Mouse (Mus musculus): Measurements from ENCODE around the gene Fibp. TPM values are rescaled to one million over a fixed set of nuclear protein-coding genes. Genes with fewer than 3 reads are reported as not detected.

The Fibp gene
- polyA plus RNA-seq, 1 experiment from 2014 or later: 122 TPM

DNA sequence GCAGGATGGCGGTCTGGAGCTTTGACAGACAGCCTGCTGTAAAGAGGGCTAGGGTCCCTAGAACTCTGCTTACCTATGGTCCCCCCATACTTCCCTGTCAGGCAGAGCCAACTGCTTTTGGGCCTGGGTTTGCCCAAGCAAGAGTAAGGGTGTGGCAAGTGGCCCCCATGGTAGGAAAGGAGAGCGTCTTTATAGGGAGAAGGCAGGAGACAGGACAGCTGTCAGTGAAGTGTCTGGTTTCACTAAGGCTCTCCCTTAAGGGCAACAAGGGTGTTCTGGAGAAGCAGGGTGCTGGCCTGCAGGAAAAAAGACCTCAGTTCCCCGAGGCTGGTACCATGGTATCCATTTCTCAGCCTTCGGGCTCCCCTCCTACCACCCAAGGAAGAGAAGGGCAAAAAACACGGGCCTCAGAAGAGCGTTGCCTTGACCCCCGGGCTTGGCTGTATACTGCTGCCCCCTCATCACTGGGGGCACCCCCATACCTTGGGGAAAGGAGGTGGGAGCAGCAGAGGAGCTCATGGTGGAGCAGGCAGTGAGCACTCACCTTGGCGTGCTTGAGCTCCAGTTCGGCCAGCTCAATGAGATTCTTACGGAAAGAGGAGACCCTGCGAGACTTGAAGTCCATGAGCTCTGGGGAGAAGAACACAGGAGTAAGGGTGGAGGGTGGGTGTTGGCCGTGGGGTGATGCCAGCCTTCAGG lies 35.1 kb downstream of the Fibp start:
- no peak for ATAC-seq (ENCODE audit: low FRiP score)
- Histone ChIP-seq H3K9me3 (no peaks in the 10 kb centered on the region), H3K4me1 (peaks cover 16% of the 10 kb centered on the region), H3K36me3 (replicated peaks) (peaks cover 61% of the 10 kb centered on the region), H3K9ac (no peak overlapping the region), H3K27me3 (no peaks in the 10 kb centered on the region), H3K27ac (0 out of 2 replicates have a peak overlapping the region, but pooled peaks have one; percentile 6), H3K4me3 (replicated peaks) (no peak overlapping the region), H3K4me2 (no peak overlapping the region)
- 86% methylated on average over 12 of the region's 12 CpGs for WGBS

DNA sequence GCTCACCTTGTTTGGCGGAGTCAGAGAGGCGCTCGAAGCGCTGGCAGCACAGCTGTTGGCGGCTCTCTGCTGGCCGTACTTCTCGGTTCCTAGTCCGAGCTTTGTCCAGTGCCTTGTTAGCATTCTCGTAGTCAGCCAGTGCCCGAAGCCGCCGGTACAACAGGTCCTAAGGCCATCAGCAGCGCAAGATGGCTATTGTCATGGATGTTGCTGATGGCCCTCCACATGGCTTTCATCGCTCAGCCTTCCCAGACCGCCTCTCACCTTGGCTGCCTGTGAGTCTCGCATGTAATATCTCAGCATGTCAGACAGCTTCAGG lies 35.6 kb downstream of the Fibp start:
- Histone ChIP-seq H3K9ac (no peak overlapping the region), H3K4me1 (peaks cover 16% of the 10 kb centered on the region), H3K36me3 (replicated peaks) (peaks cover 61% of the 10 kb centered on the region), H3K9me3 (no peaks in the 10 kb centered on the region), H3K27me3 (no peaks in the 10 kb centered on the region), H3K27ac (no peak overlapping the region), H3K4me2 (no peak overlapping the region), H3K4me3 (replicated peaks) (no peak overlapping the region)
- ATAC-seq (ENCODE audit: low FRiP score): no peak
- 89% methylated on average over 16 of the region's 16 CpGs for WGBS

DNA sequence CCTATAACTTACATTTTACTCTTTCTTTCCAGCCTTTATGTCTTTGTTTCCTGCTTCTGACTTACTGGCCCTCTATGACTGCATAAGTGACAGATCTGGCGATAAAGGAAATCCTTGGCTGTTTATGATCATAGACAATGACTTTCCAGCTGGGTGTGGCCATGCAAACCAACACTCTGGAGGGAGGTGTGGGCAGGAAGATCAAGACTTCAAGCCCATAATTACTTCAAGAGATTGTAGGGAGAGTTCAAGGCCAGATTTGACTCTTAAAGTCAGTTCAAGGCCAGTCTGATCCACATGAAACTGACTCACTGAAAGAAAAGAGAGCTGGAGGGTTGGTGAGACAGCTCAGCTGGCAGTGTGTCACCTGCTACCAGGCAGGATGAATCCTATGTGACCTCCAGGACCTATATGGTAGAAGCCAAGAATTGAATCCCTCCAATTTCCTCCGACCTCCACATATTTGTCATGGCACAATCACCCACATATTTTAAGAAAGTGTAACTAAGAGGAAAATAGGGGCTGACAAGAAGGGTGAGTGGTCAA lies 40.0 kb downstream of the Fibp start:
- H3K27me3 ChIP-seq: no peaks in the 10 kb centered on the region
- no peak for ATAC-seq (ENCODE audit: low FRiP score)
- H3K36me3 ChIP-seq (replicated peaks): peaks cover 39% of the 10 kb centered on the region
- H3K9me3 ChIP-seq: no peaks in the 10 kb centered on the region
- H3K4me2 ChIP-seq: no peak overlapping the region
- H3K9ac ChIP-seq: no peak overlapping the region
- no peaks in the 10 kb centered on the region for H3K4me1 ChIP-seq
- H3K27ac ChIP-seq: no peak overlapping the region
- WGBS: 90% methylated on average over 2 of the region's 2 CpGs
- no peak overlapping the region for H3K4me3 ChIP-seq (replicated peaks)

DNA sequence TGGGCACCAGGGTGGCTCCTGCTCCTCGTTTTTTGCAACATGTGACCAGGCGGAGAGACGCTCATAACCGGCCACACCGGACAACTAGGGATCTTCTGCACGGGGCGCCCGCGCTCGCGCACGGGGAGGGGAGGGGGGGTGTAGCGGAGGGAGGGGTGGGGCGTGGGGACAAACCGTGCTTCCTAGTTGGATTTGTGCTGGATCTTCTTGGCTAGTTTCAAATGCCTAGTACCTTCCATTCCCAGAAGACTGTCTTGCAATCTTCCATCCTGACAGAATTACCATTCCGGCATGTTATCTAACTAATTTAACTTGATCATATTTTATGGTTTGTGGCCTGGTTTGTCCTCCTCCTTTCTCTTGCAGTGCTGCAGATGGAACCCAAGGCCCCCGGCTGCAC lies 43.3 kb downstream of the Fibp start, which contains the start of gene 1700020D05Rik:
Gene 1700020D05Rik, minus strand, starts transcription at position 101 of the 400 bp plus-strand sequence.
- Histone ChIP-seq H3K4me2 (no peak within 1 kb of the TSS), H3K36me3 (replicated peaks) (peaks cover 9% of the 10 kb centered on the region; the same call in 1 of the 2 replicates), H3K9ac (no peak within 1 kb of the TSS), H3K9me3 (no peaks in the 10 kb centered on the region), H3K4me1 (no peaks in the 10 kb centered on the region), H3K27ac (no peak within 1 kb of the TSS), H3K4me3 (replicated peaks) (no peak within 1 kb of the TSS), H3K27me3 (no peaks in the 10 kb centered on the region)
- 52% methylated on average over 17 of the region's 17 CpGs for WGBS
- no peak for ATAC-seq (ENCODE audit: low FRiP score)

DNA sequence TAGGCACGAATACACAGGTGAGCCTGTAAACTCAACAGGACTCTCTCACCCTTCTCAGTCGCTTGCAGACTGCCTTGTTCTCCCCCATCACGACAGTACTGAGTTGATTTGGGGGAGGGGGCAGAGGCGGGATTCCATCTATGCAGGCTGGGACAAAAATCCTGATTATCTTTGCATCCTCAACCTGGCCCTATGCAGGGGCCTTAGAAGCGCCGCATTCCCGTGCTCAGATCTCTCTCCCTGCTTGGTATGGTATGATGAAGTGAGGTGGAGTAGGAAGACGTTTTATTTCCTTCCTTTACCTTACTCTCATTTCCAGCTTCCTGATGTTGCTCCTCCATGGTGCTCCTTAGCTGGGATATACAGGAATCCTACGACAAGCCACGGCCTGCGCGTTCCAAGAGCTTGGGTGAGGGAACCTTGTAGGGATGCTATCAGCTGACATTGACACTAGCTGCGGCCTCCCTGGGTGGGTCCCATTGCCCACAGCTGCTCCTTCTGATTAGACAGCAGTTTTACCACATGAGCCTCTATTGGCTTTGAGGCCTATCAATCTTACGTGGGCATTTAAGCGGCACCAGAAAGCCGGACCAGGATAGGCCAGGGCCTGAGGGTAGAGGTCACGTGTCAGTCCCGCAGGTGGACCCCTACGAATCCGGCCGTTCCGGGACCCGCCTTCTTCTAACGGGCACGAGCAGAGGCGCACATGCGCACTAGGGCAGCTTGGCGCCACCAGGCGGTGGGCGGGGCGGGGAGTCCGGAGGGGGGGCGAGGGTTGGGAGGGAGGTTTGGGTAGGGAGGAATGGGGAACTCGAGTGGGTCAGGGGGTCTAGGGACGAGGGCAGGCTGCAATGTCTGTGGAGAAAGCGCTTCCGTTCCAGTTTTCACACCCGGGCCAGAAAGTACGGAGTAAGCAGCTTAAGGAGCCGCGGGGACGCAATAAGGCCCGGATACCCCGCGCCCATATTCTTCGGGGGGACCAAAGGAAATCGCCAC lies 49.9 kb downstream of the Fibp start, which contains the start of gene Snx32:
Gene Snx32, minus strand, starts transcription at position 508 of the 996 bp plus-strand sequence.
- ATAC-seq (ENCODE audit: low FRiP score): peak; percentile 100
- no peaks in the 10 kb centered on the region for H3K9me3 ChIP-seq
- 3% methylated on average over 47 of the region's 47 CpGs for WGBS
- H3K27ac ChIP-seq: peak within 1 kb of the TSS; percentile 56
- no peaks in the 10 kb centered on the region for H3K36me3 ChIP-seq (replicated peaks)
- H3K9ac ChIP-seq: peak within 1 kb of the TSS; percentile 56
- H3K27me3 ChIP-seq: no peaks in the 10 kb centered on the region
- H3K4me1 ChIP-seq: peaks cover 22% of the 10 kb centered on the region
- H3K4me2 ChIP-seq: peak within 1 kb of the TSS; percentile 67
- peak within 1 kb of the TSS; percentile 45 for H3K4me3 ChIP-seq (replicated peaks)

DNA sequence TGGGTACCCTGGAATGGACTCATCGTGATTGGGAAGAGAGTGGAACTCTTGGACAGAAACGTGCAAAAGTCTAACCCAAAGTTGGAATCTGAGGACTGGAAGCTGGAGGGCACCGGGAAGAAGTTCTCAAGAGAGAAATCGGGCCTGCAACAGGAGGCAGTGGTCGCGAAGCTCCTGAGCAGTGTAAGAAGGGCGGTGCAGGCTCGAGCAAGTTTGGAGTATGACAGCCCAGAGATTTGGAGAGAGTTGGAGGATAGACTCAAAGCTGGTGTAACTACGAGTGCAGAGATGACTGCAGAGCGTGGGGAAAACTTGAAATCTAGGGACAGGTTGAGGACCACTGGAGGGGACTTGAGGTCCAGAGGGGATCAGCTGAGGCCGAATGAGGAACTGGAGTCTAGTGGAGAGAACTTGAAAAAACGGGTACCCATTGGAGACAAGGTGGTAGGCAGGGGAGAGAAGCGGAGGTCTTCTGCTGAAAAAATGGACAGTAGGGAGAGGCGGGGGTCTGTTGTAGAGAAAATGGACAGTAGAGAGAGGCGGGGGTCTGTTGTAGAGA lies 50.7 kb downstream of the Fibp start:
- no peak for ATAC-seq (ENCODE audit: low FRiP score)
- H3K4me2 ChIP-seq: peak overlapping the region; percentile 67
- 55% methylated on average over 15 of the region's 15 CpGs for WGBS
- H3K27me3 ChIP-seq: no peaks in the 10 kb centered on the region
- peak overlapping the region; percentile 51 for H3K9ac ChIP-seq
- H3K36me3 ChIP-seq (replicated peaks): no peaks in the 10 kb centered on the region
- peaks cover 22% of the 10 kb centered on the region for H3K4me1 ChIP-seq
- peak overlapping the region; percentile 45 for H3K4me3 ChIP-seq (replicated peaks)
- no peaks in the 10 kb centered on the region for H3K9me3 ChIP-seq
- H3K27ac ChIP-seq: no peak overlapping the region

DNA sequence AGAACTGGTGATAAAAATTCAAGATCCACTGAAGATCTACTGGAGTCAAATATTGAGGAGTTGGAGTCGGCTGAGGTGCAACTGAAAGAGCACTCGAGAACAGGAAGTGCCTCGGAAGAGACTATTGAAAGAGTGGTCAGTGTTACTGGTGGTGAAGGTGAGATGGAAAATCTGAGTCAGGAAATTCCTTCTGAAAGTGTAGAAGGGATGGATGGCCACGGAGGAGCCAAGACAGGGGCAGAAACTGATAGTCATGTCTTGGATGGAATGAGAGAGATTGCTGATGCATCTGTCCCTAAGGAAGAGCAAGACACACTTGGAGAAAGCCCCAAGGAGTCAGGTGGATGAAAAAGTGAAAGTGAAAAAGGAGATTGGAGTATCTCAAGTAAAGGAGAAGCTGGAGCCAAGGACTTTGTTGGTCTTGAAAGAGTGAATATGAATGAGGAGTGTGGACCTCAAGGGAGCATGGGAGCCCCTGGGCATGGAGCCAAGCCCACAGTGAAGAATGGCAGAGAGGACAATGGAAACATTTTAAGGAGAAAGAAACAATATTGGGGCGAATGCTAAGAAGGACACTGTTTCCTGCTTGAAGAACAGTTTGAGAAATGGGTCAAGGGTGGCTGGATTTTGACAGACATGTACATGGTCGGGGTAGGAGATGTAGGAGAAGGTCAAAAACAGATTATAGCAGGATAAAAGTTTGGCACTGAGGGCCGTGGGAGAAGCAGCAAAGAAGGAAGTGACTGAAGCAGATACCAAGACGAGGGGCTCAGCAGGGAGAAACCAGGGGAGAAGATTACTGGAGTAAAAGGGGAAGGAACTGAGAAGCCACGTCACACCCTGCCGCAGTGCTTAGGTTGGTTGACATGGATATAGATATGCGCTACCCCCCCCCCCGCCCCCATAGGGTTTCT lies 51.9 kb downstream of the Fibp start:
- Histone ChIP-seq H3K9me3 (no peaks in the 10 kb centered on the region), H3K27me3 (no peaks in the 10 kb centered on the region), H3K4me3 (replicated peaks) (no peak overlapping the region), H3K9ac (no peak overlapping the region), H3K36me3 (replicated peaks) (no peaks in the 10 kb centered on the region), H3K4me1 (peaks cover 22% of the 10 kb centered on the region), H3K4me2 (no peak overlapping the region), H3K27ac (no peak overlapping the region)
- no peak for ATAC-seq (ENCODE audit: low FRiP score)
- WGBS: 83% methylated on average over 12 of the region's 12 CpGs

DNA sequence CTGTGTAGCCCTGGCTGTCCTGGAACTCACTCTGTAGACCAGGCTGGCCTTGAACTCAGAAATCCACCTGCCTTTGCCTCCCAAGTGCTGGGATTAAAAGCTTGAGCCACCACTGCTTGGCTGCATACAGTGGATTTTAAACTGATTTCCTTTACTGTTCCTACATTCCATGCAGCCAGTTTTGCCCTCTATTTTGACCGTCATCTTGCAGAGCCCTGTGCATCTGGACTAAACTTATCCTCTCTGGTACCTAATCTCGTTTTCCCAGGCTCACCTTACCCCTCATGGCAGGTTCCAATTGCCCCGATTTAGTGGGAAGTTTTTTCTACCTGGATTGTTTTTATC lies 52.6 kb downstream of the Fibp start:
- H3K27me3 ChIP-seq: no peaks in the 10 kb centered on the region
- no peaks in the 10 kb centered on the region for H3K9me3 ChIP-seq

More for the DNA sequence above, 52.6 kb downstream of the Fibp start:
- no peak for ATAC-seq (ENCODE audit: low FRiP score)
- Histone ChIP-seq H3K36me3 (replicated peaks) (no peaks in the 10 kb centered on the region), H3K4me2 (no peak overlapping the region), H3K4me1 (peaks cover 22% of the 10 kb centered on the region), H3K9ac (no peak overlapping the region), H3K4me3 (replicated peaks) (no peak overlapping the region), H3K27ac (no peak overlapping the region)
- 91% methylated on average over 3 of the region's 3 CpGs for WGBS

Other genes with a start within 250 kb of the Fibp start
- 29.4 and 30.9 TPM in 2 replicates for gene Pacs1, start 187.5 kb upstream of the Fibp start, polyA plus RNA-seq (2016; fragmentation: Nextera tagmentation; extraction: Ambion mirVana)
- gene Sf3b2, start 165.2 kb upstream of the Fibp start, polyA plus RNA-seq (2016; fragmentation: Nextera tagmentation; extraction: Ambion mirVana): 415 and 417 TPM in 2 replicates
- 17.5 and 21.8 TPM in 2 replicates for gene Gal3st3, start 162.3 kb upstream of the Fibp start, polyA plus RNA-seq (2016; fragmentation: Nextera tagmentation; extraction: Ambion mirVana)
- gene Catsper1, start 124.9 kb upstream of the Fibp start, polyA plus RNA-seq (2016; fragmentation: Nextera tagmentation; extraction: Ambion mirVana): not detected in 2 replicates
- gene Cst6, start 111.0 kb upstream of the Fibp start, polyA plus RNA-seq (2016; fragmentation: Nextera tagmentation; extraction: Ambion mirVana): 0.66 and 0.67 TPM in 2 replicates
- 75.7 and 78.3 TPM in 2 replicates for gene Eif1ad, start 93.9 kb upstream of the Fibp start, polyA plus RNA-seq (2016; fragmentation: Nextera tagmentation; extraction: Ambion mirVana)
- gene Banf1, start 93.4 kb upstream of the Fibp start, polyA plus RNA-seq (2016; fragmentation: Nextera tagmentation; extraction: Ambion mirVana): 416 and 423 TPM in 2 replicates
- 113 and 125 TPM in 2 replicates for gene Sart1, start 71.9 kb upstream of the Fibp start, polyA plus RNA-seq (2016; fragmentation: Nextera tagmentation; extraction: Ambion mirVana)
- not detected in 2 replicates for gene Tsga10ip, start 58.1 kb upstream of the Fibp start, polyA plus RNA-seq (2016; fragmentation: Nextera tagmentation; extraction: Ambion mirVana)
- 257 and 260 TPM in 2 replicates for gene Drap1, start 35.6 kb upstream of the Fibp start, polyA plus RNA-seq (2016; fragmentation: Nextera tagmentation; extraction: Ambion mirVana)
- 48.3 and 50.8 TPM in 2 replicates for gene AI837181, start 35.5 kb upstream of the Fibp start, polyA plus RNA-seq (2016; fragmentation: Nextera tagmentation; extraction: Ambion mirVana)
- gene Fosl1, start 13.1 kb upstream of the Fibp start, polyA plus RNA-seq (2016; fragmentation: Nextera tagmentation; extraction: Ambion mirVana): not detected in 2 replicates
- gene Ccdc85b, start 2.7 kb upstream of the Fibp start, polyA plus RNA-seq (2016; fragmentation: Nextera tagmentation; extraction: Ambion mirVana): 8.0 and 9.0 TPM in 2 replicates
- 3.1 and 3.7 TPM in 2 replicates for gene Ctsw, start 7.9 kb downstream of the Fibp start, polyA plus RNA-seq (2016; fragmentation: Nextera tagmentation; extraction: Ambion mirVana)
- gene Efemp2, start 13.3 kb downstream of the Fibp start, polyA plus RNA-seq (2016; fragmentation: Nextera tagmentation; extraction: Ambion mirVana): 40.2 and 41.9 TPM in 2 replicates
- gene Mus81, start 27.8 kb downstream of the Fibp start, polyA plus RNA-seq (2016; fragmentation: Nextera tagmentation; extraction: Ambion mirVana): 40.6 and 42.7 TPM in 2 replicates
- gene Cfl1, start 29.8 kb downstream of the Fibp start, polyA plus RNA-seq (2016; fragmentation: Nextera tagmentation; extraction: Ambion mirVana): 3,168 and 3,195 TPM in 2 replicates
- gene 1700020D05Rik, start 43.2 kb downstream of the Fibp start, polyA plus RNA-seq (2016; fragmentation: Nextera tagmentation; extraction: Ambion mirVana): 0.26 TPM in 1 of 2 replicates, not detected in the other
- gene Snx32, start 49.9 kb downstream of the Fibp start, polyA plus RNA-seq (2016; fragmentation: Nextera tagmentation; extraction: Ambion mirVana): 29.3 and 29.5 TPM in 2 replicates
- 0.22 and 0.27 TPM in 2 replicates for gene Ovol1, start 100.0 kb downstream of the Fibp start, polyA plus RNA-seq (2016; fragmentation: Nextera tagmentation; extraction: Ambion mirVana)
- gene Ap5b1, start 107.4 kb downstream of the Fibp start, polyA plus RNA-seq (2016; fragmentation: Nextera tagmentation; extraction: Ambion mirVana): 1.6 TPM in 2 replicates
- gene Rnaseh2c, start 141.3 kb downstream of the Fibp start, polyA plus RNA-seq (2016; fragmentation: Nextera tagmentation; extraction: Ambion mirVana): 162 and 191 TPM in 2 replicates
- gene Kat5, start 149.6 kb downstream of the Fibp start, polyA plus RNA-seq (2016; fragmentation: Nextera tagmentation; extraction: Ambion mirVana): 65.7 and 77.2 TPM in 2 replicates
- 34.1 and 36.9 TPM in 2 replicates for gene Rela, start 176.9 kb downstream of the Fibp start, polyA plus RNA-seq (2016; fragmentation: Nextera tagmentation; extraction: Ambion mirVana)
- gene Sipa1, start 203.1 kb downstream of the Fibp start, polyA plus RNA-seq (2016; fragmentation: Nextera tagmentation; extraction: Ambion mirVana): 16.3 and 16.8 TPM in 2 replicates
- 19.2 and 22.2 TPM in 2 replicates for gene Map3k11, start 228.1 kb downstream of the Fibp start, polyA plus RNA-seq (2016; fragmentation: Nextera tagmentation; extraction: Ambion mirVana)
- gene Pcnx3, start 228.3 kb downstream of the Fibp start, polyA plus RNA-seq (2016; fragmentation: Nextera tagmentation; extraction: Ambion mirVana): 32.4 and 35.1 TPM in 2 replicates
- 0.29 TPM in 1 of 2 replicates, not detected in the other for gene Kcnk7, start 243.8 kb downstream of the Fibp start, polyA plus RNA-seq (2016; fragmentation: Nextera tagmentation; extraction: Ambion mirVana)